In genomic region chr3:86821383-86821782, GRCm38 (mm10) we compare ENCODE assay signal across 20 mouse cellular contexts.
DNase-seq lines count a peak whose midpoint lies in the region; ATAC-seq lines count a peak whose summit lies in the region.
"Had no signal": no experiment of that assay in that cellular context is flagged by ENCODE, and none has a peak within 500 bp of the region (broad histone marks: within the 10 kb centered on the region; RNA-seq: fewer than 3 reads in every experiment).

No protein-coding gene starts in this region.

- H3K4me3 ChIP-seq in kidney, embryonic 14.5 days (ENCODE audit: low read length): no peak overlapping the region
- no peak overlapping the region for H3K4me3 ChIP-seq in limb, embryonic 10.5 days
- H3K4me3 ChIP-seq: megakaryocyte, embryonic 14.5 days had no signal

- 32% methylated on average over 3 of the region's 3 CpGs for WGBS in kidney, embryonic 14.5 days
- 61% methylated on average over 3 of the region's 3 CpGs for WGBS in limb, embryonic 10.5 days

- no peak overlapping the region for H3K9ac ChIP-seq in kidney, embryonic 14.5 days (ENCODE audit: low read depth, low read length)

- peak; percentile 43; the same call in 1 of the 2 replicates for ATAC-seq in cerebellum, adult (ENCODE audit: insufficient number of reproducible peaks, low FRiP score, low TSS enrichment)
- no peak for ATAC-seq in kidney, embryonic 14.5 days (ENCODE audit: low FRiP score, low TSS enrichment)
- ATAC-seq in granulocyte monocyte progenitor cell, adult 5-6 weeks (replicated peaks; ENCODE audit: poor library complexity, severe bottlenecking): no peak
- ATAC-seq: activated CD4-positive, CD25-positive, alpha-beta regulatory T cell, adult 4 months; CD4-positive, CD25-positive, alpha-beta regulatory T cell, adult 4 months; hindbrain, postnatal 0 days; intestine, postnatal 0 days; midbrain, embryonic 16.5 days had no signal

- H3K27me3 ChIP-seq in kidney, embryonic 14.5 days (ENCODE audit: control insufficient read depth, insufficient read depth, low read length): no peaks in the 10 kb centered on the region
- H3K27me3 ChIP-seq in limb, embryonic 10.5 days (ENCODE audit: low read depth, poor library complexity, severe bottlenecking): no peaks in the 10 kb centered on the region

- H3K4me2 ChIP-seq in kidney, embryonic 14.5 days (replicated peaks; ENCODE audit: low read depth, low read length): no peak overlapping the region

- no peak overlapping the region for H3K27ac ChIP-seq in kidney, embryonic 14.5 days (ENCODE audit: low read depth, low read length)
- H3K27ac ChIP-seq in limb, embryonic 10.5 days: peak overlapping the region; percentile 42; the same call in 1 of the 2 replicates
- H3K27ac ChIP-seq: hindbrain, postnatal 0 days had no signal

- H3K36me3 ChIP-seq in kidney, embryonic 14.5 days (ENCODE audit: control insufficient read depth, insufficient read depth, low read length): no peaks in the 10 kb centered on the region
- no peaks in the 10 kb centered on the region for H3K36me3 ChIP-seq in limb, embryonic 10.5 days

- DNase-seq in cerebellum, postnatal 4 days (ENCODE audit: low spot score in 2 of 2): no peak
- peak; percentile 65 for DNase-seq in kidney, adult 9 months
- peak; percentile 53 to 63 for DNase-seq in cerebellum, postnatal 10 days
- no peak for DNase-seq in limb, embryonic 10.5 days (ENCODE audit: low spot score)
- DNase-seq in urinary bladder, adult 2 months (ENCODE audit: low spot score): no peak
- DNase-seq: adrenal gland, postnatal 10 days; gastrocnemius, postnatal 10 days; liver; lung, adult 18-20 months; retina, postnatal 1 day; thymus, adult 2 months had no signal

- no peaks in the 10 kb centered on the region for H3K9me3 ChIP-seq in kidney, embryonic 14.5 days (ENCODE audit: control insufficient read depth, low read length)
- H3K9me3 ChIP-seq in limb, embryonic 10.5 days (replicated peaks): no peaks in the 10 kb centered on the region
- H3K9me3 ChIP-seq: megakaryocyte, embryonic 14.5 days had no signal

- H3K4me1 ChIP-seq in kidney, embryonic 14.5 days (ENCODE audit: control insufficient read depth, insufficient read depth, low read length): peaks cover 8% of the 10 kb centered on the region; the same call in 1 of the 2 replicates
- H3K4me1 ChIP-seq in limb, embryonic 10.5 days: peaks cover 35% of the 10 kb centered on the region

Comparison
In these comparisons a context has a peak if more than half of its experiments do, and no peak if none do; other contexts are left out.
1. DNase-seq: peak in kidney, adult 9 months (single experiment) and cerebellum, postnatal 10 days (2 of 2); none in cerebellum, postnatal 4 days (0 of 2), limb, embryonic 10.5 days (single experiment) and urinary bladder, adult 2 months (single experiment).